Comparison of ENCODE assay signal across 9 mouse cellular contexts in the genomic region with DNA sequence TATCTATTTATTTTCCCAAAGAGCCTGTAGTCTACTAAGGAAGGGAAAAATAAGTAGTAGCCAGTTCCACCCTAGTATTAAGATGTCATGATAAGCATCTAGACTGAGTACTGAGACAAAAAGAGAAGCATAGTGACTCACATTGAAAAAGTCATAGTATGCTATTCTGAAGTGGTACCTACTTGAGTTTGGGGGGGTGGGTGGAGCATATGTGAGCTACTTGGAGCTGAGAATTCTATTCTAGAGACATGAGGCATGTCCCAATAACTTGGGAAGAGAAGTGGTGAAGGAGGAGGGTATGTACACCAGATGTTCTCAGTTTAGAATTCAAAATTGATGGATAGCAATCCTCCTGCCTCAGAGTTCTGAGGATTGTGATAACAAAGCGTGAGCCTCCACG. TPM values are rescaled to one million over a fixed set of nuclear protein-coding genes. Genes with fewer than 3 reads are reported as not detected.
"Had no signal": no experiment of that assay in that cellular context is flagged by ENCODE, and none has a peak within 500 bp of the region (broad histone marks: within the 10 kb centered on the region; RNA-seq: fewer than 3 reads in every experiment).

No protein-coding gene starts in this region.

- DNase-seq: lung, adult 18-20 months; lung, embryonic 14.5 days; lung, postnatal 10 days; lung, postnatal 4 days; midbrain, embryonic 14.5 days; thymus, adult 18-20 months; thymus, postnatal 14 days; thymus, postnatal 4 days had no signal

RNA-seq across cellular contexts. Expression of gene Grm1, which starts 39.6 kb away (rescaled TPM):
- total RNA-seq: megakaryocyte-erythroid progenitor cell, adult 5-6 weeks had no signal
